Comparison of ENCODE assay signal across 23 mouse cellular contexts in the genomic region with DNA sequence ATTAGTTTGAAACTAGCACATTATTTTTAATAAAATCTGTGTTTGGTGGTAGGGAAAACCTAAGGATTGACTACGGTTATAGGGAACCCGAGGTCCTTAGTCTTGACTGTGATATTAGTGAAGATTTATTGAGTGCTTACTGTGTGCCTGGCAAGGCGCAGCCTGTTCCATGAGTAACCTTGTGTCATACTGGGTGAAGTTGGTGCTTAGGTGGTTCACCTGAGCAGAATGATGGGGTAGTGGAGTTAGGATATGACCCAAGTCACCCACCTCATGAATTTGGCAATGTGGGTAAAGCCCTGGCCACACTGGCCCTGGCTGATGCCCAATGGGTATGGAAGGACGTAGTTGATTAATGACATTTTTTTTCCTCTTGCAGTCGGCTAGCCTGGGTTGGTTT. TPM values are rescaled to one million over a fixed set of nuclear protein-coding genes. Genes with fewer than 3 reads are reported as not detected.
DNase-seq lines count a peak whose midpoint lies in the region; ATAC-seq and TF ChIP-seq lines count a peak whose summit lies in the region.
"Had no signal": no experiment of that assay in that cellular context is flagged by ENCODE, and none has a peak within 500 bp of the region (broad histone marks: within the 10 kb centered on the region; RNA-seq: fewer than 3 reads in every experiment).

No protein-coding gene starts in this region.

- H3K4me3 ChIP-seq in embryonic facial prominence, embryonic 14.5 days (ENCODE audit: low read depth, low read length), result no peak overlapping the region
- H3K4me3 ChIP-seq in embryonic facial prominence, embryonic 10.5 days, result no peak overlapping the region
- H3K4me3 ChIP-seq in lung, embryonic 14.5 days (ENCODE audit: low read depth, low read length), result no peak overlapping the region
- H3K4me3 ChIP-seq in lung, adult 2 months (replicated peaks; ENCODE audit: extremely low read depth, low read depth, low read length), result no peak overlapping the region
- H3K4me3 ChIP-seq in intestine, embryonic 16.5 days (ENCODE audit: low read length), result no peak overlapping the region
- H3K4me3 ChIP-seq in limb, embryonic 14.5 days (replicated peaks; ENCODE audit: low read length), result no peak overlapping the region
- H3K4me3 ChIP-seq in hindbrain, embryonic 10.5 days, result no peak overlapping the region
- H3K4me3 ChIP-seq: embryonic facial prominence, embryonic 15.5 days; erythroblast, embryonic 14.5 days; forebrain, embryonic 10.5 days; heart, embryonic 10.5 days; heart, embryonic 15.5 days had no signal

- ATAC-seq in embryonic facial prominence, embryonic 14.5 days (ENCODE audit: low read depth), result no peak
- no peak for ATAC-seq in lung, embryonic 14.5 days (ENCODE audit: insufficient read depth)
- no peak for ATAC-seq in intestine, embryonic 16.5 days
- ATAC-seq in limb, embryonic 14.5 days (ENCODE audit: low FRiP score, low read depth), result no peak
- ATAC-seq: activated CD4-positive, CD25-positive, alpha-beta regulatory T cell, adult 4 months; forebrain, embryonic 14.5 days; Patski had no signal

- no peak for TF ChIP-seq POLR2A in lung, adult 2 months (IDR thresholded peaks at IDR 0.05; ENCODE audit: borderline replicate concordance, extremely low read depth, low read depth, low read length)
- TF ChIP-seq POLR2A in limb, embryonic 14.5 days (IDR thresholded peaks at IDR 0.05; ENCODE audit: borderline replicate concordance, extremely low read depth, insufficient read depth, insufficient read length), result no peak

- H3K9me3 ChIP-seq in embryonic facial prominence, embryonic 14.5 days (ENCODE audit: control insufficient read depth, low read length), result no peaks in the 10 kb centered on the region
- no peaks in the 10 kb centered on the region for H3K9me3 ChIP-seq in embryonic facial prominence, embryonic 10.5 days
- H3K9me3 ChIP-seq in lung, embryonic 14.5 days (ENCODE audit: low read depth, low read length), result no peaks in the 10 kb centered on the region
- no peaks in the 10 kb centered on the region for H3K9me3 ChIP-seq in intestine, embryonic 16.5 days (ENCODE audit: control insufficient read depth, low read length)
- no peaks in the 10 kb centered on the region for H3K9me3 ChIP-seq in limb, embryonic 14.5 days (ENCODE audit: control insufficient read depth, low read length)
- H3K9me3 ChIP-seq in hindbrain, embryonic 10.5 days, result no peaks in the 10 kb centered on the region
- H3K9me3 ChIP-seq: embryonic facial prominence, embryonic 15.5 days; forebrain, embryonic 10.5 days; heart, embryonic 10.5 days; heart, embryonic 15.5 days had no signal

- H3K36me3 ChIP-seq in embryonic facial prominence, embryonic 14.5 days (ENCODE audit: control insufficient read depth, insufficient read depth, low read length), result no peaks in the 10 kb centered on the region
- H3K36me3 ChIP-seq in embryonic facial prominence, embryonic 10.5 days (replicated peaks), result peaks cover 12% of the 10 kb centered on the region
- H3K36me3 ChIP-seq in lung, embryonic 14.5 days (ENCODE audit: insufficient read depth), result no peaks in the 10 kb centered on the region
- no peaks in the 10 kb centered on the region for H3K36me3 ChIP-seq in intestine, embryonic 16.5 days (ENCODE audit: control insufficient read depth, insufficient read depth, low read length)
- no peaks in the 10 kb centered on the region; the same call in none of the 2 replicates for H3K36me3 ChIP-seq in limb, embryonic 14.5 days (ENCODE audit: control insufficient read depth, insufficient read depth, low read length)
- H3K36me3 ChIP-seq in hindbrain, embryonic 10.5 days, result peaks cover 9% of the 10 kb centered on the region; the same call in 1 of the 2 replicates
- H3K36me3 ChIP-seq: embryonic facial prominence, embryonic 15.5 days; heart, embryonic 15.5 days had no signal

- no peak overlapping the region for H3K4me2 ChIP-seq in embryonic facial prominence, embryonic 14.5 days (ENCODE audit: low read depth, low read length)
- H3K4me2 ChIP-seq in lung, embryonic 14.5 days, result no peak overlapping the region
- no peak overlapping the region for H3K4me2 ChIP-seq in intestine, embryonic 16.5 days (ENCODE audit: low read depth, low read length)
- H3K4me2 ChIP-seq in limb, embryonic 14.5 days (replicated peaks; ENCODE audit: low read depth, low read length, severe bottlenecking), result no peak overlapping the region
- H3K4me2 ChIP-seq: embryonic facial prominence, embryonic 15.5 days; heart, embryonic 15.5 days; hindbrain, embryonic 14.5 days had no signal

- peak overlapping the region; percentile 19; the same call in 1 of the 2 replicates for H3K27ac ChIP-seq in embryonic facial prominence, embryonic 14.5 days (replicated peaks; ENCODE audit: low read depth, low read length)
- H3K27ac ChIP-seq in embryonic facial prominence, embryonic 10.5 days (replicated peaks), result no peak overlapping the region
- H3K27ac ChIP-seq in lung, embryonic 14.5 days (ENCODE audit: low read depth), result peak overlapping the region; percentile 61; the same call in 1 of the 2 replicates
- peak overlapping the region; percentile 14 for H3K27ac ChIP-seq in intestine, embryonic 16.5 days (ENCODE audit: low read length)
- peak overlapping the region; percentile 35 for H3K27ac ChIP-seq in limb, embryonic 14.5 days (replicated peaks; ENCODE audit: low read depth, low read length)
- H3K27ac ChIP-seq in hindbrain, embryonic 10.5 days, result no peak overlapping the region
- H3K27ac ChIP-seq: embryonic facial prominence, embryonic 15.5 days; forebrain, embryonic 10.5 days; heart, embryonic 10.5 days; heart, embryonic 15.5 days; hindbrain, embryonic 14.5 days had no signal

- WGBS in embryonic facial prominence, embryonic 14.5 days, result 89% methylated on average over 5 of the region's 5 CpGs
- WGBS in embryonic facial prominence, embryonic 10.5 days, result 87% methylated on average over 5 of the region's 5 CpGs
- 61% methylated on average over 5 of the region's 5 CpGs for WGBS in lung, embryonic 14.5 days
- WGBS in lung, adult 2 months, result 61% methylated on average over 5 of the region's 5 CpGs
- 67% methylated on average over 5 of the region's 5 CpGs for WGBS in intestine, embryonic 16.5 days
- 74% methylated on average over 5 of the region's 5 CpGs for WGBS in limb, embryonic 14.5 days
- 86% methylated on average over 5 of the region's 5 CpGs for WGBS in hindbrain, embryonic 10.5 days

- H3K4me1 ChIP-seq in embryonic facial prominence, embryonic 14.5 days (ENCODE audit: control insufficient read depth, insufficient read depth, low read length), result peaks cover 18% of the 10 kb centered on the region
- peaks cover 31% of the 10 kb centered on the region for H3K4me1 ChIP-seq in embryonic facial prominence, embryonic 10.5 days
- H3K4me1 ChIP-seq in lung, embryonic 14.5 days (ENCODE audit: insufficient read depth), result peaks cover 12% of the 10 kb centered on the region; the same call in 1 of the 2 replicates
- peaks cover 4% of the 10 kb centered on the region; the same call in 1 of the 2 replicates for H3K4me1 ChIP-seq in lung, adult 2 months (ENCODE audit: control insufficient read depth, insufficient read depth, low read length)
- peaks cover 8% of the 10 kb centered on the region for H3K4me1 ChIP-seq in intestine, embryonic 16.5 days (ENCODE audit: control insufficient read depth, insufficient read depth, low read length)
- H3K4me1 ChIP-seq in limb, embryonic 14.5 days (ENCODE audit: control insufficient read depth, insufficient read depth, low read length), result peaks cover 20% of the 10 kb centered on the region; the same call in 1 of the 2 replicates
- H3K4me1 ChIP-seq in hindbrain, embryonic 10.5 days (replicated peaks), result peaks cover 40% of the 10 kb centered on the region

- no peak overlapping the region for H3K9ac ChIP-seq in embryonic facial prominence, embryonic 14.5 days (ENCODE audit: low read depth, low read length)
- no peak overlapping the region for H3K9ac ChIP-seq in lung, embryonic 14.5 days
- H3K9ac ChIP-seq in intestine, embryonic 16.5 days (ENCODE audit: low read depth, low read length), result no peak overlapping the region
- H3K9ac ChIP-seq in limb, embryonic 14.5 days (ENCODE audit: low read depth, low read length, severe bottlenecking), result no peak overlapping the region
- H3K9ac ChIP-seq: embryonic facial prominence, embryonic 15.5 days; heart, embryonic 15.5 days; hindbrain, embryonic 14.5 days had no signal

- H3K27me3 ChIP-seq in embryonic facial prominence, embryonic 14.5 days (replicated peaks; ENCODE audit: control insufficient read depth, insufficient read depth, low read length), result no peaks in the 10 kb centered on the region
- no peaks in the 10 kb centered on the region for H3K27me3 ChIP-seq in embryonic facial prominence, embryonic 10.5 days (replicated peaks; ENCODE audit: low read depth, poor library complexity, severe bottlenecking)
- H3K27me3 ChIP-seq in lung, embryonic 14.5 days (ENCODE audit: insufficient read depth, low read length), result no peaks in the 10 kb centered on the region
- H3K27me3 ChIP-seq in intestine, embryonic 16.5 days (replicated peaks; ENCODE audit: control insufficient read depth, insufficient read depth, low read length), result no peaks in the 10 kb centered on the region
- H3K27me3 ChIP-seq in limb, embryonic 14.5 days (ENCODE audit: control insufficient read depth, insufficient read depth, low read length), result no peaks in the 10 kb centered on the region
- no peaks in the 10 kb centered on the region for H3K27me3 ChIP-seq in hindbrain, embryonic 10.5 days (ENCODE audit: insufficient read depth, poor library complexity, severe bottlenecking)
- H3K27me3 ChIP-seq: CH12.LX; embryonic facial prominence, embryonic 15.5 days; heart, embryonic 15.5 days; Patski had no signal

- no peak for DNase-seq in embryonic facial prominence, embryonic 14.5 days (ENCODE audit: low spot score)
- no peak for DNase-seq in embryonic facial prominence, embryonic 10.5 days (ENCODE audit: low spot score)
- DNase-seq in lung, embryonic 14.5 days, result no peak
- DNase-seq in lung, adult 2 months, result no peak
- no peak for DNase-seq in limb, embryonic 14.5 days (ENCODE audit: low spot score)
- no peak for DNase-seq in hindbrain, embryonic 10.5 days (ENCODE audit: low spot score)
- DNase-seq: adrenal gland, adult 8-10 months; cerebellum, adult 11-12 months; cerebellum, adult 9-10 months; cerebellum, postnatal 25 days; heart, adult 18-20 months; heart, postnatal 14 days had no signal

- no peak for TF ChIP-seq CTCF in lung, embryonic 14.5 days (IDR thresholded peaks at IDR 0.05; ENCODE audit: low read depth)
- no peak for TF ChIP-seq CTCF in lung, adult 2 months (IDR thresholded peaks at IDR 0.05; ENCODE audit: insufficient read depth, low read length)

RNA-seq across cellular contexts. Expression of a gene that starts 5.7 kb away (rescaled TPM):
- polyA plus RNA-seq in embryonic facial prominence, embryonic 14.5 days (2014; fragmentation: Nextera tagmentation; extraction: Ambion mirVana), result 9.7 and 10.8 TPM in 2 replicates
- 10.6 and 11.2 TPM in 2 replicates for polyA plus RNA-seq in embryonic facial prominence, embryonic 10.5 days (2016; fragmentation: Nextera tagmentation; extraction: Ambion mirVana)
- polyA plus RNA-seq in lung, embryonic 14.5 days (2014; fragmentation: Nextera tagmentation; extraction: Ambion mirVana), result 9.6 and 10.3 TPM in 2 replicates
- polyA plus RNA-seq in lung, adult 2 months (2012; rRNA removed), result 35.0 and 43.1 TPM in 2 replicates
- 8.3 and 9.1 TPM in 2 replicates for polyA plus RNA-seq in intestine, embryonic 16.5 days (2015; fragmentation: Nextera tagmentation; extraction: Ambion mirVana)
- 67.7 and 67.8 TPM in 2 replicates for polyA plus RNA-seq in limb, embryonic 14.5 days (2012; rRNA removed)
- 10.9 and 11.3 TPM in 2 replicates for polyA plus RNA-seq in limb, embryonic 14.5 days (2014; fragmentation: Nextera tagmentation; extraction: Ambion mirVana)
- polyA plus RNA-seq in hindbrain, embryonic 10.5 days (2016; fragmentation: Nextera tagmentation; extraction: Ambion mirVana), result 8.3 and 9.1 TPM in 2 replicates

RNA-seq across cellular contexts. Expression of a gene that starts 28.3 kb away (rescaled TPM):
- polyA plus RNA-seq in embryonic facial prominence, embryonic 14.5 days (2014; fragmentation: Nextera tagmentation; extraction: Ambion mirVana), result 79.9 and 80.6 TPM in 2 replicates
- 38.4 and 40.5 TPM in 2 replicates for polyA plus RNA-seq in embryonic facial prominence, embryonic 10.5 days (2016; fragmentation: Nextera tagmentation; extraction: Ambion mirVana)
- polyA plus RNA-seq in lung, embryonic 14.5 days (2014; fragmentation: Nextera tagmentation; extraction: Ambion mirVana), result 56.5 and 56.8 TPM in 2 replicates
- 116 and 117 TPM in 2 replicates for polyA plus RNA-seq in lung, adult 2 months (2012; rRNA removed)
- polyA plus RNA-seq in intestine, embryonic 16.5 days (2015; fragmentation: Nextera tagmentation; extraction: Ambion mirVana), result 44.4 and 46.0 TPM in 2 replicates
- 136 and 177 TPM in 2 replicates for polyA plus RNA-seq in limb, embryonic 14.5 days (2012; rRNA removed)
- polyA plus RNA-seq in limb, embryonic 14.5 days (2014; fragmentation: Nextera tagmentation; extraction: Ambion mirVana), result 72.4 and 76.9 TPM in 2 replicates
- polyA plus RNA-seq in hindbrain, embryonic 10.5 days (2016; fragmentation: Nextera tagmentation; extraction: Ambion mirVana), result 35.0 and 37.6 TPM in 2 replicates

Comparison
In these comparisons a context has a peak if more than half of its experiments do, and no peak if none do; other contexts are left out.
1. H3K27ac ChIP-seq: peak in embryonic facial prominence, embryonic 14.5 days (single experiment), lung, embryonic 14.5 days (single experiment), intestine, embryonic 16.5 days (single experiment) and limb, embryonic 14.5 days (single experiment); none in embryonic facial prominence, embryonic 10.5 days (single experiment) and hindbrain, embryonic 10.5 days (single experiment).